Mouse (Mus musculus) megakaryocyte, embryonic 14.5 days (primary cell): ENCODE measurements around the gene Apoe. TPM values are rescaled to one million over a fixed set of nuclear protein-coding genes. Genes with fewer than 3 reads are reported as not detected.

Experiments used
- H3K27me3 ChIP-seq: replicated peaks from 2 replicates; pipeline ENCODE3; 2012; ENCODE audit warnings: inconsistent platforms
- H3K36me3 ChIP-seq: replicated peaks from 2 replicates; pipeline ENCODE3; 2012; ENCODE audit warnings: low read length, inconsistent platforms, mixed read lengths
- H3K4me1 ChIP-seq: 2 replicates; pipeline ENCODE4 v1.6.1; 2012; ENCODE audit warnings: inconsistent platforms
- H3K4me3 ChIP-seq: replicated peaks from 2 replicates; pipeline ENCODE3; 2012; ENCODE audit warnings: moderate library complexity, mild to moderate bottlenecking, inconsistent platforms
- H3K9me3 ChIP-seq: 2 replicates; pipeline ENCODE4 v1.6.1; 2012; ENCODE audit warnings: inconsistent platforms
- FLI1 ChIP-seq: IDR thresholded peaks from 2 replicates; pipeline ENCODE4 v1.6.1; 2012; ENCODE audit warnings: low read length, inconsistent platforms, mixed read lengths
- GATA1 ChIP-seq: IDR thresholded peaks from 3 replicates; pipeline ENCODE4 v1.6.1; 2012; ENCODE audit warnings: mixed read lengths, low read length, inconsistent platforms, borderline replicate concordance
- polyA plus RNA-seq: library from polyadenylated mRNA; stranded (reverse); fragments of >175 nt; gene quantifications from 2 replicates; pipeline ENCODE4 v1.2.3, GENCODE M21; 2012; ENCODE audit warnings: low replicate concordance; ENCODE audit not compliant: insufficient read depth

The Apoe gene
- polyA plus RNA-seq, 1 experiment, result 6,452 TPM

DNA sequence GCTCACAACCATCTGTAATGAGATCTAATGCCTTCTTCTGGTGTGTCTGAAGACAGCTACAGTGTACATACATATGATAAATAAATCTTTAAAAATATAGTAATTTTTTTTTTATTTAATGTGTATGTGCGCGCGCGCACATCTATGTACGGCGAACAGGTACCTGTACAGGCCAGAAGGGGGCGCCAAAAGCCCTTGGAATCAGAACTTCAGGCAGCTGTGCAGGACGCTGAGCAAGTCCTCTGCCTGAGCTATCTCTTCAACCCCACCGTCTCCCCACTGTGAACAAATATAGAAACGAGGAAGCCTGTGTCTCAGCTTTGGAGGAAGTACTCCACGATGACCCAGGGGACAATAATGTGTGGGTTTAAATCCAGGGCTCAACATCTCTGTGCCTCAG, 41.3 kb upstream of the Apoe start:
- Histone ChIP-seq H3K27me3 (peaks cover 85% of the 10 kb centered on the region), H3K36me3 (no peaks in the 10 kb centered on the region), H3K9me3 (peaks cover 16% of the 10 kb centered on the region), H3K4me3 (no peak overlapping the region), H3K4me1 (peaks cover 34% of the 10 kb centered on the region)
- no peak for TF ChIP-seq FLI1
- TF ChIP-seq GATA1, result no peak

- Histone ChIP-seq H3K36me3 (no peaks in the 10 kb centered on the region), H3K4me1 (peaks cover 27% of the 10 kb centered on the region), H3K4me3 (no peak overlapping the region), H3K27me3 (peaks cover 86% of the 10 kb centered on the region), H3K9me3 (peaks cover 16% of the 10 kb centered on the region)
- TF ChIP-seq GATA1 (no peak), FLI1 (no peak)
These were observed 39.8 kb upstream of the Apoe start for GRCm38 (mm10) chr7:19738771-19739170.

GRCm38 (mm10) chr7:19736389-19737057, 37.5 kb upstream of the Apoe start:
- H3K36me3 ChIP-seq, result no peaks in the 10 kb centered on the region
- TF ChIP-seq FLI1 (no peak), GATA1 (no peak)
- peaks cover 84% of the 10 kb centered on the region for H3K27me3 ChIP-seq
- H3K9me3 ChIP-seq, result peaks cover 16% of the 10 kb centered on the region
- H3K4me3 ChIP-seq, result peak overlapping the region; percentile 64
- H3K4me1 ChIP-seq, result peaks cover 27% of the 10 kb centered on the region

DNA sequence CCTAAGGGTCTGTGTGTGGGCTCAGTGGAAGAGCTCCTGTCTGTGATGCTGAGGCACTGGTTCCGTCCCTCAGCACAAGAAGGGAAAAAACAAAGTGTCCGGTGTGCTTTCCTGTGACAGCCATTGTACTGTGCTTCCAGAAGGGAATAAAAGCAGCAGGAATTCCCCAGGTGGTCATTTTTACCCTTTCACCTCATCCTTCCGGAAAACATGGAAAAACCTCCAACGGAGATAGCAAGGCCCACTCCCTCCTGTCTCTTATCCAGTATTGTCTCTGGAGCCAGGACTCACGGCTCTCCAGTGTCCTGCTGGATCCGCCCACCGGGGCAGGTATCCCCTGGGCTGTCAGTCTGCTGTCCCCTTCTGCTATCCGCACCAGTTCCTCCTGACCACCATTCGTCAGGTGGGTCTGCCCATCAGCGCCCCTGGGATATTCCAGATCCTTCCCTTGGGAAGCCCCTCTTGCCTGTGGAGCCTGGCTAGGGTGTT, 35.2 kb upstream of the Apoe start:
- peaks cover 22% of the 10 kb centered on the region for H3K4me1 ChIP-seq
- no peaks in the 10 kb centered on the region for H3K36me3 ChIP-seq
- peaks cover 4% of the 10 kb centered on the region for H3K9me3 ChIP-seq
- peaks cover 87% of the 10 kb centered on the region for H3K27me3 ChIP-seq
- no peak for TF ChIP-seq FLI1
- TF ChIP-seq GATA1, result no peak
- H3K4me3 ChIP-seq, result no peak overlapping the region

- Histone ChIP-seq H3K4me3 (no peak overlapping the region), H3K4me1 (peaks cover 8% of the 10 kb centered on the region), H3K27me3 (peaks cover 92% of the 10 kb centered on the region), H3K9me3 (peaks cover 8% of the 10 kb centered on the region), H3K36me3 (no peaks in the 10 kb centered on the region)
- no peak for TF ChIP-seq GATA1
- TF ChIP-seq FLI1, result no peak
These were observed 27.6 kb upstream of the Apoe start for GRCm38 (mm10) chr7:19726541-19726940.

GRCm38 (mm10) chr7:19724167-19724566, 25.2 kb upstream of the Apoe start:
- TF ChIP-seq FLI1, result no peak
- TF ChIP-seq GATA1, result no peak
- Histone ChIP-seq H3K4me3 (no peak overlapping the region), H3K27me3 (peaks cover 86% of the 10 kb centered on the region), H3K9me3 (peaks cover 19% of the 10 kb centered on the region), H3K36me3 (no peaks in the 10 kb centered on the region), H3K4me1 (peaks cover 8% of the 10 kb centered on the region)

DNA sequence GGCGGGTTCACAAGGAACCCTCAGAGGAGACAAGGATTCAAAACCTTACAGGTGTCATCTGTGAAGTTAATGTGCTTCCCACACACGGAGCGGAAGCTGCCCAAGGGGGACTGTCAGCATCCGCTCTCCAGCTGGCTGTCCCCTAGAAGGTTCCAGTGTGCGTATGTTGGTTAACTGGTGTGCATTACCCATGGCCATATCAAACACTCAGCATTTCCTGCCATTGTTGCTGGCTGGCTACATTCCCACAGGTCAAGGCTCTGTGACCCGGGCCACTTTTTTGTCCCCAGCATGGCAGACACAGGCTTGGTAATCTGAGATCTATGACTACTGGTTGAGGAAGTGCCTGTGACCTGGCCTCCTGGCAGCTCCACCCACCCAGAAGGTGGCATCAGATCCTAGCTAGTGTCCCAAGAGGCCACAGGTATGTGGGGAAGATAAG, 23.8 kb upstream of the Apoe start:
- TF ChIP-seq FLI1 (no peak), GATA1 (no peak)
- no peaks in the 10 kb centered on the region for H3K36me3 ChIP-seq

DNA sequence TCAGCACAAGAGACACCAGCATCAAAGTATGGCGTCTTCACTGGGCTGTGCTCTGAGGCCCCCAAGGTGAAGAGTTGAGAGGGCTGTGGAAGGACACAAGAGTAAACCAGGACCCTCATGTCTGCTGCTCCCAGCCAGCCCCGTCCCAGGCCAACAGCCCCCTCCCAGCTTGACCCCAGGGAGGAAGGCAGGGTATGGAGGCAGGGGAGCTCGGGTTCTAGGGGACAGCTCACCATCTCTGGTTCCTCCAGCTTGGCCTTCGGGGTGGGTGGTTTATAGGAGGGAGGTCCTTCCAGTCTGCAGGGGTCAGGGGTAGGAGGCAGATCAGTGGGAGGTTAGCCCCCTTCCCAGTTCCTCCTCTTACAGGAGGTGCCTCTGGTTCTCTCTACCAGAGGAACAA, 20.2 kb upstream of the Apoe start:
- Histone ChIP-seq H3K36me3 (no peaks in the 10 kb centered on the region), H3K9me3 (peaks cover 19% of the 10 kb centered on the region), H3K27me3 (peaks cover 50% of the 10 kb centered on the region), H3K4me1 (peaks cover 31% of the 10 kb centered on the region), H3K4me3 (no peak overlapping the region)
- TF ChIP-seq GATA1, result no peak
- TF ChIP-seq FLI1, result no peak

More for the DNA sequence above, 23.8 kb upstream of the Apoe start:
- peaks cover 19% of the 10 kb centered on the region for H3K9me3 ChIP-seq
- H3K27me3 ChIP-seq, result peaks cover 79% of the 10 kb centered on the region
- peaks cover 8% of the 10 kb centered on the region for H3K4me1 ChIP-seq
- H3K4me3 ChIP-seq, result no peak overlapping the region

GRCm38 (mm10) chr7:19718297-19718952, 19.4 kb upstream of the Apoe start:
- peaks cover 43% of the 10 kb centered on the region for H3K27me3 ChIP-seq
- no peak overlapping the region for H3K4me3 ChIP-seq

GRCm38 (mm10) chr7:19717346-19717745, 18.4 kb upstream of the Apoe start:
- peaks cover 39% of the 10 kb centered on the region for H3K4me1 ChIP-seq
- no peak overlapping the region for H3K4me3 ChIP-seq
- H3K27me3 ChIP-seq, result peaks cover 32% of the 10 kb centered on the region
- H3K36me3 ChIP-seq, result peaks cover 17% of the 10 kb centered on the region
- H3K9me3 ChIP-seq, result peaks cover 15% of the 10 kb centered on the region
- TF ChIP-seq GATA1 (no peak), FLI1 (no peak)

More at GRCm38 (mm10) chr7:19718297-19718952, 19.4 kb upstream of the Apoe start:
- TF ChIP-seq GATA1 (no peak), FLI1 (no peak)
- H3K9me3 ChIP-seq, result peaks cover 19% of the 10 kb centered on the region
- peaks cover 39% of the 10 kb centered on the region for H3K4me1 ChIP-seq
- peaks cover 7% of the 10 kb centered on the region for H3K36me3 ChIP-seq
